Mouse (Mus musculus): ENCODE measurements around the gene Prkn. TPM values are rescaled to one million over a fixed set of nuclear protein-coding genes. Genes with fewer than 3 reads are reported as not detected.
A peak's percentile ranks its signal among the peaks of the same experiment; 100 is the strongest.

Gene Prkn
- polyA plus RNA-seq, 1 experiment from 2014 or later = 5.7 TPM

GRCm38 (mm10) chr17:12031203-12031942 is 1191.2 kb downstream of the Prkn start:
- ATAC-seq = peak; percentile 67
- Histone ChIP-seq H3K4me3 (ENCODE audit: low read length) (no peak overlapping the region), H3K9me3 (ENCODE audit: control insufficient read depth, low read length) (no peaks in the 10 kb centered on the region), H3K27ac (ENCODE audit: low read depth, low read length) (no peak overlapping the region), H3K27me3 (replicated peaks; ENCODE audit: control insufficient read depth, insufficient read depth, low read length) (no peaks in the 10 kb centered on the region), H3K9ac (ENCODE audit: low read depth, low read length) (no peak overlapping the region), H3K4me1 (ENCODE audit: control insufficient read depth, insufficient read depth, low read depth, low read length) (peaks cover 14% of the 10 kb centered on the region), H3K4me2 (ENCODE audit: low read length) (peak overlapping the region; percentile 37; the same call in 1 of the 2 replicates), H3K36me3 (ENCODE audit: control insufficient read depth, insufficient read depth, low read length) (no peaks in the 10 kb centered on the region)
- WGBS = 0% methylated on average over 10 of the region's 10 CpGs

DNA sequence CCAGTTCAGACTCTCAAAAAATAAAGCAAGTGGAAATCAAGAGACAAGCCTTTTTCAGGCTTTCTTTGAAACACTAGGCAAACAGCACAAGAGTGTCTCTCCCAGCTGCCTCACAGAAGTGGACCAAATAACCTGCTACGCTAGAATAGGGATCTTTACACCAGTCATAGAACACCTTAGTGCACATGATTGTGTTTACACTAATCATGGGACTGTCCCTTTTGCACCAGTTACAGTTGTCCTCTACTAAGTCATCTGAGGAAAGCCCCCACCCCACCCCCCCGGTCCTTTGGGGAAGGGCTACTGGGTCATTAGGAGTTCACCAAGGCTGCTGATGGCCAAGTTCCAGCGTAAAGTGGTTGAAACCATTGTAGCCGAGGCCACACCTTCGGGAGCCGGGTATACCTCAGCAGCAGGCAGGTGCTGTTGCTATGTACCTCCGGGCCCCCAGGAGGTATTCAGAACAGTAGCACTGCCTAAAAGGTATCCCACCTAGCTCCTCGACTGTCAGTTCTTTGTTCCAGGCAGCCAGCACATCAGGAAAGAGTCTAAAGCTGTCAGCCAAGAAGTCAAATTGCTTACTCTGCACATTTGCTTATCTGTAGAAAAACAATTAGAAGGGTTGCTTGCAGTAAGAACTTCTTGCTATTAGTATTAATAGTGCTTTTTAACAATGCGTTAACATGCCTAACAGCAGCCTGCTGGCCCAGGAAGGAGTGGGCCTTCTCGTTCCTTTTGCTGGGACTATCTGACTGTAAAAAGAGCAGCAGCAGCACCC is 1192.0 kb downstream of the Prkn start:
- Histone ChIP-seq H3K4me1 (ENCODE audit: control insufficient read depth, insufficient read depth, low read depth, low read length) (peaks cover 14% of the 10 kb centered on the region), H3K27me3 (replicated peaks; ENCODE audit: control insufficient read depth, insufficient read depth, low read length) (no peaks in the 10 kb centered on the region), H3K9ac (ENCODE audit: low read depth, low read length) (no peak overlapping the region), H3K36me3 (ENCODE audit: control insufficient read depth, insufficient read depth, low read length) (no peaks in the 10 kb centered on the region), H3K4me3 (ENCODE audit: low read length) (no peak overlapping the region), H3K27ac (ENCODE audit: low read depth, low read length) (no peak overlapping the region), H3K4me2 (ENCODE audit: low read length) (no peak overlapping the region), H3K9me3 (ENCODE audit: control insufficient read depth, low read length) (no peaks in the 10 kb centered on the region)
- WGBS = 65% methylated on average over 10 of the region's 10 CpGs
- no peak for ATAC-seq

DNA sequence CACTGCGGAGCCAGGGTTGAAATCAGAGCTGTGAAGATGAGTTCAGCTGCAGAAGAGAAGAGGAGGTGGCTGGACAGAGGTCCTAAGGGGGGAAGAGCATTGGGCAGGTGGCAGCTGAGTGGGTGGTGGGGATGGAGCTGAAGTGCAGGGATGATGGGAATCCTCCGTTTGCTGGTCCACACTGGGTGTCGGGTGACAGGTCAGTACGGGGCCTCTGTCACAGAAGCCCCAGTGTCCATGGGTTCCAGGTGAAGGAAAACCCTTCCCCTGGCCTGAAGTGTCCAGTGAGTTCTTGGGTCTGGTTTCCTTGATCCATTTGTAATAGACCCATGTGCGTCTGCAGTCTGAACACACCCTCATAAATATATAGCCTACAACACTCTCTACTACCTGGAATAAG is 1195.2 kb downstream of the Prkn start:
- ATAC-seq = no peak
- H3K27ac ChIP-seq (ENCODE audit: low read depth, low read length) = no peak overlapping the region
- no peak overlapping the region for H3K9ac ChIP-seq (ENCODE audit: low read depth, low read length)
- H3K36me3 ChIP-seq (ENCODE audit: control insufficient read depth, insufficient read depth, low read length) = no peaks in the 10 kb centered on the region
- no peaks in the 10 kb centered on the region for H3K9me3 ChIP-seq (ENCODE audit: control insufficient read depth, low read length)
- 65% methylated on average over 5 of the region's 5 CpGs for WGBS
- H3K4me3 ChIP-seq (ENCODE audit: low read length) = no peak overlapping the region
- no peaks in the 10 kb centered on the region for H3K27me3 ChIP-seq (replicated peaks; ENCODE audit: control insufficient read depth, insufficient read depth, low read length)
- no peak overlapping the region for H3K4me2 ChIP-seq (ENCODE audit: low read length)
- peaks cover 4% of the 10 kb centered on the region for H3K4me1 ChIP-seq (ENCODE audit: control insufficient read depth, insufficient read depth, low read depth, low read length)

GRCm38 (mm10) chr17:12036205-12036604 is 1196.0 kb downstream of the Prkn start:
- Histone ChIP-seq H3K36me3 (ENCODE audit: control insufficient read depth, insufficient read depth, low read length) (no peaks in the 10 kb centered on the region), H3K9ac (ENCODE audit: low read depth, low read length) (no peak overlapping the region), H3K4me3 (ENCODE audit: low read length) (no peak overlapping the region), H3K9me3 (ENCODE audit: control insufficient read depth, low read length) (no peaks in the 10 kb centered on the region), H3K4me1 (ENCODE audit: control insufficient read depth, insufficient read depth, low read depth, low read length) (no peaks in the 10 kb centered on the region), H3K27me3 (replicated peaks; ENCODE audit: control insufficient read depth, insufficient read depth, low read length) (no peaks in the 10 kb centered on the region), H3K27ac (ENCODE audit: low read depth, low read length) (no peak overlapping the region), H3K4me2 (ENCODE audit: low read length) (no peak overlapping the region)
- no peak for ATAC-seq
- WGBS = 44% methylated on average over 6 of the region's 6 CpGs

DNA sequence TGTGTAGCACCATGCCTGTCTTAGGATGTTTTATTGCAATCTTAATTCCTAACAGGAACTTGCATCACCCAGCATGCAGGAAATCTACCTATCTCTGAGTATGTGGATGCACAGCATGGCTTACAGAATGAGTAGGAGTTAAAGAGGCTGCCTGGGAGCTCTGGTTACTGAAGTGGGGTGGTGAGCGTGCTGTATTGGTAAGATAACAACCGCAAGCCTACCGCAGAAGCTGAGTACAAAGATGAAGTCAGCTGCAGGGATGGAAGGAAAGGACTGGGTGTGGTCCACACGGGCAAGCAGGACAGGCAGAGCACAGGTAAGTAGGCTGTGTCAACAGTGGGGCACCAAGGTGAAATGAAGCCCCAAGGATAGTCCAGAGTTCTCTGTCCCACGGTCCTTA is 1196.9 kb downstream of the Prkn start:
- no peak overlapping the region for H3K27ac ChIP-seq (ENCODE audit: low read depth, low read length)
- H3K36me3 ChIP-seq (ENCODE audit: control insufficient read depth, insufficient read depth, low read length) = no peaks in the 10 kb centered on the region
- H3K4me3 ChIP-seq (ENCODE audit: low read length) = no peak overlapping the region
- H3K9me3 ChIP-seq (ENCODE audit: control insufficient read depth, low read length) = no peaks in the 10 kb centered on the region
- no peaks in the 10 kb centered on the region for H3K27me3 ChIP-seq (replicated peaks; ENCODE audit: control insufficient read depth, insufficient read depth, low read length)
- H3K4me1 ChIP-seq (ENCODE audit: control insufficient read depth, insufficient read depth, low read depth, low read length) = no peaks in the 10 kb centered on the region
- 90% methylated on average over 5 of the region's 5 CpGs for WGBS
- H3K9ac ChIP-seq (ENCODE audit: low read depth, low read length) = no peak overlapping the region
- H3K4me2 ChIP-seq (ENCODE audit: low read length) = no peak overlapping the region
- ATAC-seq = no peak

- no peaks in the 10 kb centered on the region for H3K27me3 ChIP-seq (replicated peaks; ENCODE audit: control insufficient read depth, insufficient read depth, low read length)
- no peak overlapping the region for H3K27ac ChIP-seq (ENCODE audit: low read depth, low read length)
- no peak overlapping the region for H3K4me3 ChIP-seq (ENCODE audit: low read length)
- H3K4me1 ChIP-seq (ENCODE audit: control insufficient read depth, insufficient read depth, low read depth, low read length) = no peaks in the 10 kb centered on the region
- H3K9me3 ChIP-seq (ENCODE audit: control insufficient read depth, low read length) = no peaks in the 10 kb centered on the region
- no peak overlapping the region for H3K9ac ChIP-seq (ENCODE audit: low read depth, low read length)
- ATAC-seq = no peak
- H3K4me2 ChIP-seq (ENCODE audit: low read length) = no peak overlapping the region
- 94% methylated on average over 2 of the region's 2 CpGs for WGBS
- H3K36me3 ChIP-seq (ENCODE audit: control insufficient read depth, insufficient read depth, low read length) = no peaks in the 10 kb centered on the region
These were observed 1197.4 kb downstream of the Prkn start for GRCm38 (mm10) chr17:12037574-12037973.

- H3K4me3 ChIP-seq (ENCODE audit: low read length) = no peak overlapping the region
- H3K4me1 ChIP-seq (ENCODE audit: control insufficient read depth, insufficient read depth, low read depth, low read length) = no peaks in the 10 kb centered on the region
- no peak overlapping the region for H3K4me2 ChIP-seq (ENCODE audit: low read length)
- 72% methylated on average over 6 of the region's 6 CpGs for WGBS
- H3K9ac ChIP-seq (ENCODE audit: low read depth, low read length) = no peak overlapping the region
- H3K36me3 ChIP-seq (ENCODE audit: control insufficient read depth, insufficient read depth, low read length) = no peaks in the 10 kb centered on the region
- H3K9me3 ChIP-seq (ENCODE audit: control insufficient read depth, low read length) = no peaks in the 10 kb centered on the region
- ATAC-seq = no peak
- no peak overlapping the region for H3K27ac ChIP-seq (ENCODE audit: low read depth, low read length)
- H3K27me3 ChIP-seq (replicated peaks; ENCODE audit: control insufficient read depth, insufficient read depth, low read length) = no peaks in the 10 kb centered on the region
These were observed 1198.3 kb downstream of the Prkn start for GRCm38 (mm10) chr17:12038499-12038898.

DNA sequence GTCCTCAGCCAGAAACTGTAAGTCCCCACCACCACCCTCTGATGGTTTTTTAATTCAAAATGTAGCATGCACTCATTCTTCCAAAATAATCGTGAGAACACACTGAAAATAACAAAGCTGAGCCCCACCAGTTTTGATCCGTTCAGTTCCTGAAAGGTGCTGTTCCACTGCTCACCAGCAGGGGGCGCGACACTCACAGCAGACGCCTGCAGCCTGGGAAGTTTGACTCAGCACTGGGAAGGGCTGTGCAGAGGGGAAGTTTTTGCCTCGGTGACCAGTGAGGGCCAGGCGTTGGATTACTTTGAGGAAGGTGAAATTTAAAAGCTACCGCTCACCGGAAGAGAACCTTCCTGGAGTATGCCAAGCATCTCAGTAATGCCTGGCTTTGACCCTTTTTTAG is 1199.0 kb downstream of the Prkn start:
- no peak overlapping the region for H3K9ac ChIP-seq (ENCODE audit: low read depth, low read length)
- no peak overlapping the region for H3K4me3 ChIP-seq (ENCODE audit: low read length)
- peak; percentile 46 for ATAC-seq
- no peaks in the 10 kb centered on the region for H3K4me1 ChIP-seq (ENCODE audit: control insufficient read depth, insufficient read depth, low read depth, low read length)
- no peak overlapping the region for H3K27ac ChIP-seq (ENCODE audit: low read depth, low read length)
- 3% methylated on average over 9 of the region's 9 CpGs for WGBS
- H3K9me3 ChIP-seq (ENCODE audit: control insufficient read depth, low read length) = no peaks in the 10 kb centered on the region
- H3K36me3 ChIP-seq (ENCODE audit: control insufficient read depth, insufficient read depth, low read length) = no peaks in the 10 kb centered on the region
- H3K27me3 ChIP-seq (replicated peaks; ENCODE audit: control insufficient read depth, insufficient read depth, low read length) = no peaks in the 10 kb centered on the region
- no peak overlapping the region for H3K4me2 ChIP-seq (ENCODE audit: low read length)

- Histone ChIP-seq H3K4me2 (ENCODE audit: low read length) (no peak overlapping the region), H3K4me1 (ENCODE audit: control insufficient read depth, insufficient read depth, low read depth, low read length) (no peaks in the 10 kb centered on the region), H3K36me3 (ENCODE audit: control insufficient read depth, insufficient read depth, low read length) (no peaks in the 10 kb centered on the region), H3K27me3 (replicated peaks; ENCODE audit: control insufficient read depth, insufficient read depth, low read length) (no peaks in the 10 kb centered on the region), H3K9ac (ENCODE audit: low read depth, low read length) (no peak overlapping the region), H3K27ac (ENCODE audit: low read depth, low read length) (no peak overlapping the region), H3K9me3 (ENCODE audit: control insufficient read depth, low read length) (no peaks in the 10 kb centered on the region), H3K4me3 (ENCODE audit: low read length) (no peak overlapping the region)
- no peak for ATAC-seq
- 77% methylated on average over 3 of the region's 3 CpGs for WGBS
These were observed 1199.7 kb downstream of the Prkn start for GRCm38 (mm10) chr17:12039922-12040321.
